Mouse (Mus musculus): Measurements from ENCODE around the gene Jam3. TPM values are rescaled to one million over a fixed set of nuclear protein-coding genes. Genes with fewer than 3 reads are reported as not detected.

Gene Jam3
- total RNA-seq, 2 experiments from 2014 or later: 34.6 to 37.8 TPM

Other genes starting within 250 kb of the Jam3 start
- gene Gm1110, start 232.3 kb downstream of the Jam3 start, total RNA-seq (2021): not detected
- 10 to 100 TPM; 41.0 to 41.2 TPM for gene Acad8, start 155.9 kb downstream of the Jam3 start, total RNA-seq (2021)
- 100 to 1,000 TPM in 1 of 2 experiments, 10 to 100 TPM in 1; 92.7 to 100 TPM for gene Thyn1, start 155.7 kb downstream of the Jam3 start, total RNA-seq (2021)
- 100 to 1,000 TPM; 109 to 111 TPM for gene Vps26b, start 125.4 kb downstream of the Jam3 start, total RNA-seq (2021)
- 10 to 100 TPM; 16.6 to 18.2 TPM for gene Ncapd3, start 125.2 kb downstream of the Jam3 start, total RNA-seq (2021)
- gene Igsf9b, start 143.8 kb upstream of the Jam3 start, total RNA-seq (2021): 10 to 100 TPM; 20.4 to 20.5 TPM
- under 1 TPM in 1 of 2 experiments, not detected in 1; 0.54 TPM for gene Spata19, start 241.4 kb upstream of the Jam3 start, total RNA-seq (2021)